Mouse (Mus musculus): Measurements from ENCODE around the gene Dnm1l.

- peak; percentile 58 for TF ChIP-seq CTCF (IDR thresholded peaks at IDR 0.05; ENCODE audit: insufficient read depth, low read depth, low read length)
- peak; percentile 75 for TF ChIP-seq POLR2A (IDR thresholded peaks at IDR 0.05; ENCODE audit: insufficient read depth, low read depth, low read length)
These were observed 56.2 kb downstream of the Dnm1l start, which contains the start of gene Yars2 for GRCm38 (mm10) chr16:16302369-16303137.
